Mouse (Mus musculus) heart, embryonic 12.5 days (tissue): ENCODE measurements at regions not wholly inside any gene's neighbourhood (a gene's known extent, or its start where the extent isn't known, plus 50 kb on each side); places are given as distances from the start of the nearest gene placed in this dataset.
A peak's percentile ranks its signal among the peaks of the same experiment; 100 is the strongest.

Experiments
- ATAC-seq: fragments of 200-750 bp; cut with Nextera tagmentation; 2 replicates; pipeline ENCODE4 v1.8.0; 2017; ENCODE audit warnings: moderate TSS enrichment, moderate library complexity; ENCODE audit not compliant: insufficient number of reproducible peaks, low FRiP score
- H3K27ac ChIP-seq: fragments of 300-500 bp; sonication (generic); 2 replicates; pipeline ENCODE4 v1.5.1; 2016; ENCODE audit warnings: mild to moderate bottlenecking, moderate library complexity; ENCODE audit not compliant: poor library complexity, severe bottlenecking
- H3K27me3 ChIP-seq: fragments of 300-500 bp; sonication (generic); replicated peaks from 2 replicates; pipeline ENCODE4 v1.6.1; 2016; ENCODE audit warnings: mild to moderate bottlenecking, moderate library complexity
- H3K36me3 ChIP-seq: fragments of 300-500 bp; sonication (generic); 2 replicates; pipeline ENCODE4 v1.6.1; 2016; ENCODE audit warnings: mild to moderate bottlenecking, moderate library complexity
- H3K4me1 ChIP-seq: fragments of 300-500 bp; sonication (generic); replicated peaks from 2 replicates; pipeline ENCODE4 v1.6.1; 2016; ENCODE audit warnings: mild to moderate bottlenecking
- H3K4me2 ChIP-seq: fragments of 300-500 bp; sonication (generic); 2 replicates; pipeline ENCODE4 v1.6.1; 2016; ENCODE audit warnings: mild to moderate bottlenecking, moderate library complexity
- H3K4me3 ChIP-seq: fragments of 300-500 bp; sonication (generic); 2 replicates; pipeline ENCODE4 v1.5.1; 2016; ENCODE audit warnings: mild to moderate bottlenecking
- H3K9ac ChIP-seq: fragments of 300-500 bp; sonication (generic); 2 replicates; pipeline ENCODE4 v1.6.1; 2016; ENCODE audit warnings: mild to moderate bottlenecking, moderate library complexity
- H3K9me3 ChIP-seq: fragments of 300-500 bp; sonication (generic); replicated peaks from 2 replicates; pipeline ENCODE4 v1.6.1; 2016; ENCODE audit warnings: mild to moderate bottlenecking, moderate library complexity
- WGBS: fragments of 180-500 bp; shearing (Covaris S2); methylation state at CpG from one replicate; pipeline ENCODE4 v1.1.7; 2016; 5-methylcytosine and 5-hydroxymethylcytosine counted together

DNA sequence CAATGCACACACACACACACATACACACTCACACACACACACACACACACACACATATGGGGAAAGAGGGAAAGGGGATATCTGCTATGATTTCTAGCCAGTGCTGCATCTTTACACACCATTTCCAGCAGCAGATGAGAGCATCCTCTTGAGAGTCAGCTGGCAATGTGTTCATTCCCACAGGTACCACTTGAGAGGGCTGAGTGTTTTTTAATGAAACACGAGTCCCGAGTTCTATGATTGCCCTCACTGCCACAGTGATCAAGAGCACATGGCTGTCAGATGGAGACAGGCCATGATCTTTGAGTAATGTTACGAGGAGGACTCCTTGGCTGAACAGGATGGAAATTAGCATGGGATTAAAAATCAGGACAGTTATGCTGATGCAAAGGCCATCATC, 589.3 kb downstream of the Dcdc2c start:
- H3K27me3 ChIP-seq, result no peaks in the 10 kb centered on the region
- no peaks in the 10 kb centered on the region for H3K9me3 ChIP-seq
- H3K9ac ChIP-seq, result no peak overlapping the region
- no peak overlapping the region for H3K4me3 ChIP-seq
- 56% methylated on average over 3 of the region's 3 CpGs for WGBS
- H3K4me2 ChIP-seq, result no peak overlapping the region
- H3K36me3 ChIP-seq, result no peaks in the 10 kb centered on the region
- ATAC-seq, result no peak
- H3K4me1 ChIP-seq, result peaks cover 7% of the 10 kb centered on the region; the same call in 1 of the 2 replicates
- H3K27ac ChIP-seq, result no peak overlapping the region

DNA sequence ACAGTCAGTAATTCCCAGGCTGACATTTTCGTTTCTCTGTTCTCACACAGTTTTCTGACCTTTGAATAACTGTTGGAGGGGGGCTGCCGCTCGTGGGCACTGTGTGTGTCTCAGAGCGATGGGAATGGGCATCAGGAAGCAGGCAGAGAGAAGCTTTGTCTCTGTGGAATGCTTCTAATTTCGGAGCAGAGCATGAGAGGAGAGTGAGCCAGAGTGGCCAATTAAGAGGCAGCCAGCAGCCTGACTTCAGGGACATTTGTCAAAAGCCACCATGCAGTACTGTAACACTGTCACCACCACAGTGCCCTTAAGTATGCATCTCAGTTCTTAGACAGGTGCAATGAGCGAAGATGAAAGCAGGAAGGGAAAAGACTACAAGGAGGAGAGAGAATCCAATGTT, 592.1 kb downstream of the Dcdc2c start:
- Histone ChIP-seq H3K4me1 (peaks cover 7% of the 10 kb centered on the region; the same call in 1 of the 2 replicates), H3K36me3 (no peaks in the 10 kb centered on the region), H3K27me3 (no peaks in the 10 kb centered on the region), H3K4me3 (no peak overlapping the region), H3K9ac (no peak overlapping the region), H3K9me3 (no peaks in the 10 kb centered on the region), H3K27ac (no peak overlapping the region), H3K4me2 (peak overlapping the region; percentile 48)
- ATAC-seq, result no peak
- WGBS, result 30% methylated on average over 6 of the region's 6 CpGs

DNA sequence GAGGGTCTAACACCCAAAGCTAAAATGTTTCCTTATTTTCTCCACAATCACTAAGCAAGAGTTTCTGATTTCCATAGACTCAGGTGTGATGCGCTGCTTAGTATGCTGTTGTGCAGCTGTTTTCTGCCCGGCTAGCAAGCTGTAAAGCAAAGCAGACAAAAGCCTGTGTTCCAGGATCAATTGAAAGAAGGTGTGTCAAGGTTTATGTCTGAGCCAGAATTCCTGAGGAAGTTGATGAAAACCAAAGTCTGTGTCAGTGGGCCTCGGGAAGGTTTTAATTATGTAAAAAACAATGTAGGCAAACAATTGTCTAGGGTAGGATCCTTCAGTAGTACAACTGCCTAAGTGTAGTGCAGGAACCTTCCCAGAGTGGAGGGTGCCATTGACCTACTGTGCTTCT, 604.6 kb downstream of the Dcdc2c start:
- 73% methylated on average over 3 of the region's 3 CpGs for WGBS
- H3K9me3 ChIP-seq, result no peaks in the 10 kb centered on the region
- H3K36me3 ChIP-seq, result no peaks in the 10 kb centered on the region
- 0 out of 2 replicates have a peak, but pooled peaks cover 6% of the 10 kb centered on the region for H3K4me1 ChIP-seq
- no peaks in the 10 kb centered on the region for H3K27me3 ChIP-seq
- no peak overlapping the region for H3K4me3 ChIP-seq
- no peak overlapping the region for H3K27ac ChIP-seq
- H3K4me2 ChIP-seq, result no peak overlapping the region
- ATAC-seq, result no peak
- no peak overlapping the region for H3K9ac ChIP-seq

DNA sequence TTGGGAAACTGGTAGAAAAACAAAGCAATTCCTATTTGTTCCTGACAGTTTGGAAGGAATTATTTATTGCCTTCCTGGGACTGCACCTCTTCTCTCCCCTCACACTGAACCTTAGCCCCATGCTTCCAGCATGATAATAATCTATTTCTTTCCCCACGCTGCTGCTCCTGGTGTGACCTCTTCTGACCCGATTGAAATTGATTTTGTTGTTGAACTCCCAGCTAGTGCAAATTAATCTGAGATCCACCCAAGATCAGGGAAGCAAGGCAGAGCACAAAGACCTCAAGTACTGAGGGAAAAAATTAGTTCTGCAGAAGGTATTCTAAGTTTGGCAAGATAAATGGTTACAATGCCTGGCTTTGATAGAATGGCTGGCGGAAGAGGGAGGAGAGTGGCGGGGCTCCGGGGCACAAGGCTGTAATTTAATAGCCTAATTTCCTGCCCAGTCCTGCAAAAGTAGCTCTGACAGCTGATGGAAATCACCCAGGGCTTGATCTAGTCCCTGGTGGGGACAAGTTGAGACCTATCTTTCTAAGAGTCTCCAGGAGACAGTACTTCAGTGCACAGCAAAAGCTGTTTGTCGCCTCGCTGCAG, 604.6 kb upstream of the Sox11 start:
- Histone ChIP-seq H3K27ac (no peak overlapping the region), H3K9ac (no peak overlapping the region), H3K27me3 (no peaks in the 10 kb centered on the region), H3K4me3 (no peak overlapping the region), H3K4me1 (0 out of 2 replicates have a peak, but pooled peaks cover 6% of the 10 kb centered on the region), H3K9me3 (no peaks in the 10 kb centered on the region), H3K4me2 (no peak overlapping the region), H3K36me3 (no peaks in the 10 kb centered on the region)
- ATAC-seq, result no peak
- WGBS, result 53% methylated on average over 7 of the region's 7 CpGs

DNA sequence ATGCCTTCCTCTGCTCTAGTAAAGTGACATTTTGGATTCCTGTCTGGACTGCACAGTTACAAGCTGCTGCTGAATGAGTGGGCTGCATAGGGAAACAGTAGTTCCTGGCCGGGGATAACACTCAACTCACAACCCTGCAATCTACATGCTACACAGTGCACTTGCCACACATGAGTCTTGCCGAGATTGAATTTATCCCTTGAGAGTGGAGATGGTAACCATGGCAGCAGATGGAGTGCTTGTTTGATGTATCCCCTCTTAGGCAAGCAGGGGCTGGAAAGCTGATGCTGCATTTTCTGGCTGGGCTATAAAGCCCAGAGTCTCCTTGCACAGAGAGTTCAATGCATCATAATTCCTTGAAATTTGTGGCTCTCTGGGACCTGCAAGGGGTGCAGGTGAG, 603.0 kb upstream of the Sox11 start:
- no peak overlapping the region for H3K9ac ChIP-seq
- ATAC-seq, result no peak
- H3K27me3 ChIP-seq, result no peaks in the 10 kb centered on the region
- H3K4me2 ChIP-seq, result no peak overlapping the region
- H3K27ac ChIP-seq, result no peak overlapping the region
- H3K9me3 ChIP-seq, result no peaks in the 10 kb centered on the region
- H3K36me3 ChIP-seq, result no peaks in the 10 kb centered on the region
- 53% methylated on average over 2 of the region's 2 CpGs for WGBS
- H3K4me1 ChIP-seq, result 0 out of 2 replicates have a peak, but pooled peaks cover 6% of the 10 kb centered on the region
- H3K4me3 ChIP-seq, result no peak overlapping the region

DNA sequence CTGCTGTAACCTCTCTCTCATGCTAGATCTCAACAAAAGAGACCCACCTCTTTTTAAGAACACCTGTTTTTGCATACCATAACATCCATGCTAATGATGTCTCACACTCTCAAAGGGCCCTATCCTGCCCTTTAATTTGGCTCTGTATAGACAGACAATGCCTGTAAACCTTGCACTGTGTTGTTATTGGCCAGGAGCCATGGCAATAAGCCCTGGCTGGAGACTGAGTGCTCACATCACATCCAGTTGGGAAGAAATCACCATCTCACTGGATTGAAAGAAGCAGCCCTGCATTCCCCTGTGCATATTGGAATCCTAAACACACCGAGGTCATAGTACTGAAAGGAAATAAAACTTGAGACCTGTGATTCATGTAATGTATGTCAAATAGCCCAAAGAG, 598.7 kb upstream of the Sox11 start:
- Histone ChIP-seq H3K4me2 (no peak overlapping the region), H3K4me1 (no peaks in the 10 kb centered on the region), H3K27ac (no peak overlapping the region), H3K9me3 (no peaks in the 10 kb centered on the region), H3K36me3 (no peaks in the 10 kb centered on the region), H3K27me3 (no peaks in the 10 kb centered on the region), H3K4me3 (no peak overlapping the region), H3K9ac (no peak overlapping the region)
- ATAC-seq, result no peak
- WGBS, result 52% methylated on average over 1 of the region's 1 CpGs

DNA sequence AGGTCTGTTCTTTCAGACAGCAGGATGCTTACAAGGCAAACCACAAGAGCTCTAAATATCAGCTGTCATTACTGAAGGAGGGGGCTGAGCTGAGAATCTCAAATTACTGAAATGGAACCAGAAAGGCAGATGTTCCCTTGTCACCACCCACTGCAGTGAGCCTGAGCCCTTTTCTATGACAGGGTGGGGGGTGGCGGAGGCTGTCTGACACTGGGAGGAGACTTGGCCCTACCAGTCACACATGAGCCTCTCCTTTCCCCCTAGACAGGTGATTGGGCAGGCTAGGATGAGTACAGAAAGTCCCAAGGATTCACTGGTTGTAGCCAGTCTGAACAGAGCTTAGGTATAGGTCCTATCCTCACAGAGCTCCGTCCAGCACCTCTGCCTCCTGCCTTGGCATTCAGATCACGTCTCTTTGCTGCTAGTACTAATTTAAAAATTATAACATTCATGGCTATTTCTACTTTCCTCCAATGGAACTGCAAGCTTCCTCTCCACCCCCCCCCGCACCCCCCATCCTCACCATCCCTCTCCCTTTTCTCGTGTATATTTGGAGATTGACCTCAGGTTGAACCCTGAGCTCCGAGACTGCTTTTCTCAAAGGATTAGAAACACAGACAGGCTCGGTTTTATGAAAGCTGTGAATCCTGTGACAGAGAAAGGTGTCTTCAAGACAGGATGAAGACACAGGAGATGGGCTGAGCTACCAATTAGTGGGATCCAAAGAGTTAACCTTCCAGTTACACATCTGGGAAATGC, 590.2 kb upstream of the Sox11 start:
- H3K9ac ChIP-seq, result no peak overlapping the region

DNA sequence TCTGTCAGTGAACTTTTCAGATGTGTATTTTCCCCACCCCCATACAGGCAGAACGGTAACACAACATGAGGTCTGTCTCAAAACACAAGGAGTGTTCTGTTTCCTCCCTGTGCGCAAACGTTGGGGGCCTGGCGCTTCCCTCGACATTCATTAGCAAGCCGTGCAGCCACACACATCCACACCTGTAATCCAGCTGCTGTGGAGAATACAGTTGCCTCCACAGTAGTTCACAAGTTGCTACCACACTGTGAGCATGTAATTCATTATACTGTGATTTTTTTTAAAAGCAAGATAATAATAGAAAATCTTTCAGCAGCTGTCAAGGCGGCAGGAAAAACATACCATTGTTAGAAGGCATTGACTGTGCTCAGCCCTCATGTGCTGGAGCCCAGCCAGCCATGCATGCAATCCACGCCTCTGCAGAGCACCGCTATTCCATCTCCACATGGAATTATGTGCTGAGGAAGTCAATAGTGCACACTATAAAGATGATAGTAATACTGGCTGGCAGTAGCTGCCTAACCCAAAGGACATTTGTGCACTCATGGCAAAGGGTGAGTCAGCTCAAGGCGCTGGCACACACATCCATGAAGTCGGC, 586.1 kb upstream of the Sox11 start:
- Histone ChIP-seq H3K27ac (no peak overlapping the region), H3K4me2 (no peak overlapping the region), H3K9ac (no peak overlapping the region), H3K4me3 (no peak overlapping the region), H3K9me3 (no peaks in the 10 kb centered on the region), H3K36me3 (no peaks in the 10 kb centered on the region), H3K4me1 (peaks cover 15% of the 10 kb centered on the region), H3K27me3 (no peaks in the 10 kb centered on the region)
- WGBS, result 64% methylated on average over 11 of the region's 11 CpGs
- ATAC-seq, result no peak

More for the DNA sequence above, 590.2 kb upstream of the Sox11 start:
- Histone ChIP-seq H3K4me3 (no peak overlapping the region), H3K27ac (no peak overlapping the region), H3K9me3 (no peaks in the 10 kb centered on the region), H3K27me3 (no peaks in the 10 kb centered on the region), H3K36me3 (no peaks in the 10 kb centered on the region), H3K4me2 (0 out of 2 replicates have a peak overlapping the region, but pooled peaks have one; percentile 11), H3K4me1 (peaks cover 16% of the 10 kb centered on the region)
- no peak for ATAC-seq
- WGBS, result 39% methylated on average over 7 of the region's 7 CpGs

DNA sequence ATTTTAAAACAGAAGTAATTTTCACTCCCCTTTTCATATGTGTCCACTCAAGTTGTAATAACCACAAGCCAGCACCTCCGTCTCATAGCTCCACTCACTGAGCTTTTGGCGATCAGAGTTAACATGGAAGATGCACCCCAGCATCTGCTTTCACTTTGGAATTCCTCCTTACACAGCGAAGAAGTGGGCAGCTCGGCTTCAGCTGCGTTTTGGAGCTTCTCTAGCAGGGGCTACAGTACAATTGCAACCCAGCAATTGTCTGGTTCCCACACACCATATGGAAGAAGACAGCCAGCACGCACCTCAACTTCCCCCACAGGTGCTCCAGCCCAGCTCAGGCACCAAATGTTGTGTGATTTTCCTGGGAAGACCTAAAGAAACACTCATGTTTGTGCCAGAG, 584.4 kb upstream of the Sox11 start:
- Histone ChIP-seq H3K4me1 (no peaks in the 10 kb centered on the region), H3K4me2 (no peak overlapping the region), H3K9ac (no peak overlapping the region), H3K9me3 (no peaks in the 10 kb centered on the region), H3K36me3 (no peaks in the 10 kb centered on the region), H3K27me3 (no peaks in the 10 kb centered on the region), H3K27ac (no peak overlapping the region), H3K4me3 (no peak overlapping the region)
- 90% methylated on average over 6 of the region's 6 CpGs for WGBS
- no peak for ATAC-seq

DNA sequence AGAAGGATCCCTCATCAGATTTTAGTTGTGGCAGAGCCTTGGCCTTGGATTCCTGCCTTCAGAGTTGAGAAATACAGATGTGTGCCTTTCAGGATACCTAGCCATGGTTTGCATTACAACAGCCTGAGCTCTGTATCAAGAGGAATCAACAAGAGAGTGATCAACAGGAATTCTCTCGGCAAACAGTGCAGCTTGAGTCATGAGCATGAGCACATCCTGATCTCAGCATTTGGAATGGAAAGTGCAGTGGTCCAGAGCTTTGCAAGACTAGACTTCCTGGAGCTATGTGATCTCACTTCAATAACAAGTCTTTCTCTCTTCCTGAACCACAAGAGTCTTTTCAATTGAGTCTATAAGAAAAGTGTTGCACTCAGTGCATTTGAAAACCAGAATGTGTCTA, 578.2 kb upstream of the Sox11 start:
- Histone ChIP-seq H3K4me2 (no peak overlapping the region), H3K4me1 (no peaks in the 10 kb centered on the region), H3K4me3 (no peak overlapping the region), H3K27ac (no peak overlapping the region), H3K27me3 (no peaks in the 10 kb centered on the region), H3K36me3 (no peaks in the 10 kb centered on the region), H3K9ac (no peak overlapping the region), H3K9me3 (no peaks in the 10 kb centered on the region)
- ATAC-seq, result no peak
- WGBS, result 64% methylated on average over 1 of the region's 1 CpGs

DNA sequence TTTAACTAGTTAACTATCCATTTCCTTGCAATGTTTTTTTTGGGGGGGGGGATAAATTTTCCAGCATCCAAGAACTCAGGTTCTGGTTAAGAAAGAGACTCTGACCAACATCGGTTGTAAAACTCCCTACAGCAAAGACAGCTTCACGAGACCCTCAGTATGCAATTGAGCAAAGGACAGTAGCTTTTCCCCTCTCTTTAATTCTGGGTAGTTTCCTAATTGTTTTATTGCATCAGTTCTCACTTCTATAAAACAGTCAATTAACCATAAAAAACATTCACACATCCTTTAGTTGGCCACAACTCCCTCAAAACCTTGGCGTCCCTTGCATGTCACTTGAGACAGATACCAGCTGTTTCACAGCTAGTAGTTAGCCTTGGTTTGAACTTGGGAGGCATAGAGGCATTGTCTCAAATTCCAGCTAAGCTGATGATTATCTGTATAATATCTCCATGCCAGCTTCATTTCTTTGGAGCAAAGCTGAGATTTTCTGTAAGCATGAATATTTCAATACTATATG, 574.1 kb upstream of the Sox11 start:
- no peaks in the 10 kb centered on the region for H3K9me3 ChIP-seq

More for the DNA sequence above, 574.1 kb upstream of the Sox11 start:
- H3K4me1 ChIP-seq, result no peaks in the 10 kb centered on the region
- H3K9ac ChIP-seq, result no peak overlapping the region
- no peak for ATAC-seq
- no peak overlapping the region for H3K27ac ChIP-seq
- H3K36me3 ChIP-seq, result no peaks in the 10 kb centered on the region
- 69% methylated on average over 3 of the region's 3 CpGs for WGBS
- H3K4me2 ChIP-seq, result no peak overlapping the region
- H3K27me3 ChIP-seq, result no peaks in the 10 kb centered on the region
- no peak overlapping the region for H3K4me3 ChIP-seq
